Mouse (Mus musculus): ENCODE data around the gene Akna.

GRCm38 (mm10) chr4:63391322-63391721 is 11.8 kb downstream of the Akna start:
- TF ChIP-seq MAFK (IDR thresholded peaks at IDR 0.05; ENCODE audit: insufficient read depth, low read depth, low read length) (no peak), ZNF384 (IDR thresholded peaks at IDR 0.05; ENCODE audit: low read depth, low read length) (no peak)
